Mouse (Mus musculus): ENCODE results near the gene Isoc2a.
"Not testable (repeated sequence)": the region's sequence is repeated elsewhere in the genome, so short reads cannot be mapped to it uniquely, and the experiment has no call there.

Isoc2a gene

GRCm38 (mm10) chr7:4876753-4877221, at the start of gene Isoc2a:
Gene Isoc2a (plus strand): TSS chr7:4877153.
- peak; percentile 100 for ATAC-seq (ENCODE audit: insufficient number of reproducible peaks, low FRiP score, low TSS enrichment)

- ATAC-seq (ENCODE audit: insufficient number of reproducible peaks, low FRiP score, low TSS enrichment), result no peak
These were observed 46.5 kb upstream of the Isoc2a start for GRCm38 (mm10) chr7:4830476-4830875.

- no peak for ATAC-seq (ENCODE audit: insufficient number of reproducible peaks, low FRiP score, low TSS enrichment)
These were observed 41.2 kb upstream of the Isoc2a start for GRCm38 (mm10) chr7:4835631-4836327.

GRCm38 (mm10) chr7:4836351-4836792, 40.6 kb upstream of the Isoc2a start:
- peak; percentile 92 for ATAC-seq (ENCODE audit: insufficient number of reproducible peaks, low FRiP score, low TSS enrichment)

GRCm38 (mm10) chr7:4837639-4838038, 39.3 kb upstream of the Isoc2a start:
- ATAC-seq (ENCODE audit: insufficient number of reproducible peaks, low FRiP score, low TSS enrichment), result no peak

GRCm38 (mm10) chr7:4842077-4842476, 34.9 kb upstream of the Isoc2a start:
- ATAC-seq (ENCODE audit: insufficient number of reproducible peaks, low FRiP score, low TSS enrichment), result no peak

- no peak for ATAC-seq (ENCODE audit: insufficient number of reproducible peaks, low FRiP score, low TSS enrichment)
These were observed 34.3 kb upstream of the Isoc2a start for GRCm38 (mm10) chr7:4842634-4843131.

GRCm38 (mm10) chr7:4843604-4844244, 33.2 kb upstream of the Isoc2a start:
- no peak for ATAC-seq (ENCODE audit: insufficient number of reproducible peaks, low FRiP score, low TSS enrichment)

GRCm38 (mm10) chr7:4844245-4844916, 32.6 kb upstream of the Isoc2a start, which contains the start of gene Shisa7:
Gene Shisa7 (minus strand): TSS chr7:4844696.
- ATAC-seq (ENCODE audit: insufficient number of reproducible peaks, low FRiP score, low TSS enrichment), result no peak

- no peak; the same call in 1 of the 2 replicates for ATAC-seq (ENCODE audit: insufficient number of reproducible peaks, low FRiP score, low TSS enrichment)
These were observed 32.0 kb upstream of the Isoc2a start for GRCm38 (mm10) chr7:4844917-4845309.

GRCm38 (mm10) chr7:4849372-4849771, 27.6 kb upstream of the Isoc2a start:
- ATAC-seq (ENCODE audit: insufficient number of reproducible peaks, low FRiP score, low TSS enrichment), result no peak

- no peak for ATAC-seq (ENCODE audit: insufficient number of reproducible peaks, low FRiP score, low TSS enrichment)
These were observed 26.2 kb upstream of the Isoc2a start for GRCm38 (mm10) chr7:4850621-4851314.

- no peak for ATAC-seq (ENCODE audit: insufficient number of reproducible peaks, low FRiP score, low TSS enrichment)
These were observed 25.7 kb upstream of the Isoc2a start for GRCm38 (mm10) chr7:4851315-4851688.

GRCm38 (mm10) chr7:4853613-4854012, 23.3 kb upstream of the Isoc2a start:
- ATAC-seq (ENCODE audit: insufficient number of reproducible peaks, low FRiP score, low TSS enrichment), result no peak

- no peak for ATAC-seq (ENCODE audit: insufficient number of reproducible peaks, low FRiP score, low TSS enrichment)
These were observed 20.4 kb upstream of the Isoc2a start for GRCm38 (mm10) chr7:4856508-4856907.

- no peak for ATAC-seq (ENCODE audit: insufficient number of reproducible peaks, low FRiP score, low TSS enrichment)
These were observed 19.6 kb upstream of the Isoc2a start for GRCm38 (mm10) chr7:4857321-4857720.

- ATAC-seq (ENCODE audit: insufficient number of reproducible peaks, low FRiP score, low TSS enrichment), result no peak
These were observed 17.5 kb upstream of the Isoc2a start for GRCm38 (mm10) chr7:4859418-4859978.

- ATAC-seq (ENCODE audit: insufficient number of reproducible peaks, low FRiP score, low TSS enrichment), result not testable (repeated sequence)
These were observed 16.0 kb upstream of the Isoc2a start for GRCm38 (mm10) chr7:4860926-4861325.

GRCm38 (mm10) chr7:4863041-4863440, 13.9 kb upstream of the Isoc2a start:
- no peak for ATAC-seq (ENCODE audit: insufficient number of reproducible peaks, low FRiP score, low TSS enrichment)

- ATAC-seq (ENCODE audit: insufficient number of reproducible peaks, low FRiP score, low TSS enrichment), result no peak
These were observed 13.3 kb upstream of the Isoc2a start for GRCm38 (mm10) chr7:4863541-4864080.
